27 mouse cellular contexts compared by ENCODE assay signal in the genomic region with DNA sequence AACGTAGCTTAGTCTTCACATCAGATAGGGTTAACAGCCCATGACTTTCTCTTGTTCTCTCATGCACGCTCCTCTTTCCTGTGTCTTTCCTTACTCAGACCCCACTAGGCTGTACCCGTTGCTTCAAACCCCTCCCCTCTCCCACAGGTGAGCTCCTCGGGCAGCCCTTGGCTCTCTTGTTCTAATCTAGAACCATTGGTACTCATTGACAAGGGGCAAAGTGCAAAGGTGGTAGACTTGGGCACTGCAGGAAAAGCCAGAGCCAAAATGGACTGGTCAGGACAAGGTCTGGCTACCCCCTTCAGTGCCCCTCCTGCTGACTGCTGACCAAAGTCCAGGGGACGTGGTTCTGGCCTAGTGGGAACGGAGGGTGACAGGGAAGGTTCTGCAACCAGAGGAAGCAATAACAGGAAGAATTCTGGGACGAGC. TPM values are rescaled to one million over a fixed set of nuclear protein-coding genes. Genes with fewer than 3 reads are reported as not detected.
A peak's percentile ranks its signal among the peaks of the same experiment; 100 is the strongest.
DNase-seq lines count a peak whose midpoint lies in the region; ATAC-seq lines count a peak whose summit lies in the region.
"Had no signal": no experiment of that assay in that cellular context is flagged by ENCODE, and none has a peak within 500 bp of the region (broad histone marks: within the 10 kb centered on the region; RNA-seq: fewer than 3 reads in every experiment).

No protein-coding gene starts in this region.

- peaks cover 3% of the 10 kb centered on the region; the same call in 1 of the 2 replicates for H3K27me3 ChIP-seq in hindbrain, embryonic 10.5 days (ENCODE audit: insufficient read depth, poor library complexity, severe bottlenecking)
- no peaks in the 10 kb centered on the region for H3K27me3 ChIP-seq in hindbrain, embryonic 11.5 days (ENCODE audit: control insufficient read depth, insufficient read depth, low read length)
- no peaks in the 10 kb centered on the region for H3K27me3 ChIP-seq in stomach, embryonic 16.5 days (ENCODE audit: control insufficient read depth, insufficient read depth, low read length)

- H3K4me1 ChIP-seq in hindbrain, embryonic 10.5 days (replicated peaks) = peaks cover 27% of the 10 kb centered on the region
- H3K4me1 ChIP-seq in hindbrain, embryonic 11.5 days (replicated peaks; ENCODE audit: control insufficient read depth, insufficient read depth, low read length) = 0 out of 2 replicates have a peak, but pooled peaks cover 3% of the 10 kb centered on the region
- H3K4me1 ChIP-seq in stomach, embryonic 16.5 days (ENCODE audit: control insufficient read depth, insufficient read depth, low read length) = 0 out of 2 replicates have a peak, but pooled peaks cover 4% of the 10 kb centered on the region

- H3K36me3 ChIP-seq in hindbrain, embryonic 10.5 days = no peaks in the 10 kb centered on the region
- H3K36me3 ChIP-seq in hindbrain, embryonic 11.5 days (ENCODE audit: control insufficient read depth, insufficient read depth, low read length) = no peaks in the 10 kb centered on the region
- H3K36me3 ChIP-seq in stomach, embryonic 16.5 days (ENCODE audit: control insufficient read depth, insufficient read depth, low read length) = no peaks in the 10 kb centered on the region
- H3K36me3 ChIP-seq: embryonic facial prominence, embryonic 10.5 days had no signal

- H3K27ac ChIP-seq in hindbrain, embryonic 10.5 days = peak overlapping the region; percentile 9; the same call in 1 of the 2 replicates
- no peak overlapping the region for H3K27ac ChIP-seq in hindbrain, embryonic 11.5 days (ENCODE audit: low read depth, low read length)
- H3K27ac ChIP-seq in stomach, embryonic 16.5 days (ENCODE audit: low read length) = peak overlapping the region; percentile 70
- H3K27ac ChIP-seq: embryonic facial prominence, embryonic 10.5 days had no signal

- no peaks in the 10 kb centered on the region for H3K9me3 ChIP-seq in hindbrain, embryonic 10.5 days
- H3K9me3 ChIP-seq in hindbrain, embryonic 11.5 days (ENCODE audit: control insufficient read depth, low read length) = no peaks in the 10 kb centered on the region
- no peaks in the 10 kb centered on the region for H3K9me3 ChIP-seq in stomach, embryonic 16.5 days (replicated peaks; ENCODE audit: control insufficient read depth, low read length)
- H3K9me3 ChIP-seq: embryonic facial prominence, embryonic 10.5 days had no signal

- 85% methylated on average over 7 of the region's 7 CpGs for WGBS in hindbrain, embryonic 10.5 days
- 84% methylated on average over 7 of the region's 7 CpGs for WGBS in hindbrain, embryonic 11.5 days
- 75% methylated on average over 7 of the region's 7 CpGs for WGBS in stomach, embryonic 16.5 days

- H3K4me3 ChIP-seq in hindbrain, embryonic 10.5 days = no peak overlapping the region
- H3K4me3 ChIP-seq in hindbrain, embryonic 11.5 days (ENCODE audit: low read depth, low read length) = no peak overlapping the region
- H3K4me3 ChIP-seq in stomach, embryonic 16.5 days (replicated peaks; ENCODE audit: low read length) = no peak overlapping the region
- H3K4me3 ChIP-seq: embryonic facial prominence, embryonic 10.5 days had no signal

- no peak overlapping the region for H3K4me2 ChIP-seq in hindbrain, embryonic 11.5 days (replicated peaks; ENCODE audit: low read depth, low read length)
- H3K4me2 ChIP-seq in stomach, embryonic 16.5 days (ENCODE audit: low read depth, low read length) = no peak overlapping the region

- no peak overlapping the region for H3K9ac ChIP-seq in hindbrain, embryonic 11.5 days (ENCODE audit: low read depth, low read length)
- no peak overlapping the region for H3K9ac ChIP-seq in stomach, embryonic 16.5 days (ENCODE audit: low read length)

- ATAC-seq in hindbrain, embryonic 11.5 days (ENCODE audit: low FRiP score) = no peak
- ATAC-seq in stomach, embryonic 16.5 days (ENCODE audit: insufficient read depth, low FRiP score) = no peak; the same call in 1 of the 2 replicates
- ATAC-seq: forebrain, embryonic 14.5 days; lung, postnatal 0 days had no signal

- DNase-seq in hindbrain, embryonic 10.5 days (ENCODE audit: low spot score) = no peak
- DNase-seq in hindbrain, embryonic 11.5 days (ENCODE audit: low spot score) = no peak
- peak; percentile 72 for DNase-seq in kidney, adult 18-20 months
- peak; percentile 71 for DNase-seq in kidney, postnatal 10 days
- DNase-seq in cerebellum, adult 9-11 months = no peak
- DNase-seq in thymus, postnatal 25 days = no peak
- no peak for DNase-seq in gastrocnemius, postnatal 25 days
- DNase-seq: cerebellum, adult 11 months; cerebellum, postnatal 36 days; heart, adult 11 months; heart, postnatal 4 days; midbrain, embryonic 14.5 days; spleen, adult 18-20 months; thymus, postnatal 36 days had no signal

RNA-seq across cellular contexts. Expression of a gene that starts 38.9 kb away (rescaled TPM):
- polyA plus RNA-seq in hindbrain, embryonic 10.5 days (2016; fragmentation: Nextera tagmentation; extraction: Ambion mirVana) = 0.09 and 0.20 TPM in 2 replicates
- polyA plus RNA-seq in hindbrain, embryonic 11.5 days (2014; fragmentation: Nextera tagmentation; extraction: Ambion mirVana) = 0.15 TPM in 1 of 2 replicates, not detected in the other
- 8.0 and 9.8 TPM in 2 replicates for polyA plus RNA-seq in stomach, embryonic 16.5 days (2015; fragmentation: Nextera tagmentation; extraction: Ambion mirVana)
- total RNA-seq in gastrocnemius, postnatal 25 days (2021) = not detected
- total RNA-seq: adrenal gland, adult 18-20 months; CH12.LX; gastrocnemius, adult 18-20 months; heart, postnatal 4 days; left cerebral cortex, adult 8-10 months; megakaryocyte, adult 5-6 weeks; neutrophil, adult 5-6 weeks had no signal
- polyA plus RNA-seq: forebrain, embryonic 14.5 days; heart, embryonic 14.5 days; limb, embryonic 14.5 days; lung, postnatal 0 days; midbrain, embryonic 14.5 days; testis, adult 2 months had no signal

RNA-seq across cellular contexts. Expression of a gene that starts 48.5 kb away (rescaled TPM):
- polyA plus RNA-seq in hindbrain, embryonic 10.5 days (2016; fragmentation: Nextera tagmentation; extraction: Ambion mirVana) = 12.4 and 13.5 TPM in 2 replicates
- polyA plus RNA-seq in hindbrain, embryonic 11.5 days (2014; fragmentation: Nextera tagmentation; extraction: Ambion mirVana) = 4.6 and 8.5 TPM in 2 replicates
- polyA plus RNA-seq in stomach, embryonic 16.5 days (2015; fragmentation: Nextera tagmentation; extraction: Ambion mirVana) = 8.7 and 9.5 TPM in 2 replicates
- total RNA-seq in gastrocnemius, postnatal 25 days (2021) = under 1 TPM; 0.28 to 0.70 TPM

Comparison
In these comparisons a context has a peak if more than half of its experiments do, and no peak if none do; other contexts are left out.
1. DNase-seq: peak in kidney, adult 18-20 months (single experiment) and kidney, postnatal 10 days (single experiment); none in hindbrain, embryonic 10.5 days (single experiment), hindbrain, embryonic 11.5 days (single experiment), cerebellum, adult 9-11 months (single experiment), thymus, postnatal 25 days (single experiment) and gastrocnemius, postnatal 25 days (single experiment).